Mouse (Mus musculus): Measurements from ENCODE around the gene Vill. TPM values are rescaled to one million over a fixed set of nuclear protein-coding genes. Genes with fewer than 3 reads are reported as not detected.

Gene Vill
- 2.2 TPM for polyA plus RNA-seq (2017; shearing (Covaris generic))

GRCm38 (mm10) chr9:119052154-119052944 is at the start of gene Vill:
Gene Vill (plus strand): TSS chr9:119052778.

DNA sequence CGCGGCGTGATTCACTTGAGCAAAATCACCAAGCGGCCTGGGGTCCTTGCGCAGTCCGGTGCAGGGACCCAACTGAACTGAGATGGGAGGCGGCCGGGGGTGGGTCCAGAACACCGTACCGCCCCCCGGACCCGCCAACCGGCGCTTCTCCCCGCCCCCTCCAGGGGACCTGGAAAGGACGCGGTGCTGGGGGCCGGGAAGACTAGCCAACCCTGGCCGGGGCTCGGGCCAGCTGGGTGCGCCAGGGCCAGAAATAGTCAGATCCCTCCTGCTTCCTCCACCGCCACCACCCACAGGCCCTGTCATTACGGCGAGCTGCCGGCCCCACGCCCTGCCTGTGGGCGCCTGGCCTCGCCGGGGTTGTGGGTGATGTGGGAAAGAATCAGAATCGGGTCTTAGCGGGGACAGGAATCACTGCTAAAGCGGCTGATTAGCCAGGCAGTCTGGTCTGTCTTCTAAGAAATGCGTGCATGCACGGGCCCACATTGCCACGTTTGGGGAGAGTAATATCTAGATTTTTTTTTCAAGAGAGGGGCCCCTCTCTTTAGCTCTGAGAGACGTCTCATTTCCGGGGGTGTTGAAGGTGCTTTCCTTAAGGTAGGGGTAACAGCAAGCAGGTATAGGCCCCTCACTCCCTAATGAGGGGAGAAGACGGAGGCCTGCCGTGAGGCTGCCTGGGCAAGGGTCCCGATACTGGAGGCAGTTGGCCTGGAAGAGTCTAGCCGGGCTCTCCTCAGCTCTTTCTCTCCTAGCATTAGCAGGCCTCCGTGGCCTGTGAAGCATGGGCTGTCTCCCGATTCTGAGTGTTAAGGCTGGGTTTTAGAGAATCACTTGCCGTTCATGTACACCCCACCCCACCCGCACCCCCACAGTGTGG is 41.1 kb downstream of the Vill start, which contains the start of gene Plcd1:
Gene Plcd1, minus strand, starts transcription at position 84 of the 877 bp plus-strand sequence.

DNA sequence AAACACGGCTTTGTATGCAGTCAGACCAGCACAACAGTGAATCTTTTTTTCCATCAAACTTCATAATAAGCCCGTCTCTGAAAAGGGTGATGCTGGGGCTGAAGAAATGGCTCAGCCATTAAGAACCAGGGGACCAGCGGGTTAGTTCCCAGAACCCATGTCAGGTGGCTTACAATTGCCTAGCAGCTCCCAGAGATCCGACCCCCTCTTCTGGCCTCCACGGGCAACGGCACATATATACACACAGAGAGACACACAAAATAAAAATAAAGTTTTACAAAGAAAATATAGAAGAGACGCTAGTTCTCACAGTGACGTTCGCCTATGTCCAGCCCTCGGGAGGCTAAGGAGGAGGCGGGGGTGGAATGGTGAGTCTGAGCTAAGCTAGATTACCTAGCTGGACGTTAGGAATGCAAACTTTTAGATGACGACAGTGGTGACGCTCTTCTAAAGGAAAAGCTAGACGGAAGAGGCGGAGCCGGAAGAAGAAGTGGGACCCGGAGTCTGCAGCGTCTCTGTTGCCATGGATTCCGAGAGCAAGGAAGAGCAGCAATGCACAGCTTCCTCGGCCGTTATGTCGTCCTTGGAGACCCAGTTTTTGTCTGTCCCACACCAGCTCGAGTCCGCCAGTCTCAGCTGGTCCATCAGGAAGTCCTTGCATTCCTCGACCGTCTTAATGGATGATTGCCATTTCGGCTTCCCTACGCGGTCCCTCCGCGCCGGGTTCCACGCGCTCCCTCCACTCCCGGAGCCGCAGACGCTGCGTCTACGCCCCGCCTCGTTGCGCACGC is 49.6 kb downstream of the Vill start, which contains the start of gene Dlec1:
Gene Dlec1, plus strand, starts transcription at position 487 of the 791 bp plus-strand sequence.

Other genes starting within 250 kb of the Vill start
- gene Ctdspl, start 126.3 kb upstream of the Vill start, polyA plus RNA-seq (2017; shearing (Covaris generic)): 0.61 TPM
- not detected for gene Plcd1, start 40.7 kb downstream of the Vill start, polyA plus RNA-seq (2017; shearing (Covaris generic))
- not detected for gene Dlec1, start 49.7 kb downstream of the Vill start, polyA plus RNA-seq (2017; shearing (Covaris generic))
- not detected for gene Acaa1b, start 104.3 kb downstream of the Vill start, polyA plus RNA-seq (2017; shearing (Covaris generic))
- not detected for gene Gm47289, start 106.4 kb downstream of the Vill start, polyA plus RNA-seq (2017; shearing (Covaris generic))
- gene Slc22a13, start 156.3 kb downstream of the Vill start, polyA plus RNA-seq (2017; shearing (Covaris generic)): not detected